Mouse (Mus musculus) olfactory bulb, adult 2 months (tissue): ENCODE measurements around the gene Calr4.

ENCODE experiments used
- CTCF ChIP-seq: fragments of 200-500 bp; IDR thresholded peaks from 2 replicates; pipeline ENCODE4 v1.5.1; 2012; ENCODE audit warnings: low read depth, mild to moderate bottlenecking, low read length, moderate library complexity; ENCODE audit not compliant: insufficient read depth
- POLR2A ChIP-seq: fragments of 200-500 bp; IDR thresholded peaks from 2 replicates; pipeline ENCODE4 v1.6.1; 2012; ENCODE audit warnings: mild to moderate bottlenecking, low read depth, low read length, moderate library complexity; ENCODE audit not compliant: insufficient read depth

DNA sequence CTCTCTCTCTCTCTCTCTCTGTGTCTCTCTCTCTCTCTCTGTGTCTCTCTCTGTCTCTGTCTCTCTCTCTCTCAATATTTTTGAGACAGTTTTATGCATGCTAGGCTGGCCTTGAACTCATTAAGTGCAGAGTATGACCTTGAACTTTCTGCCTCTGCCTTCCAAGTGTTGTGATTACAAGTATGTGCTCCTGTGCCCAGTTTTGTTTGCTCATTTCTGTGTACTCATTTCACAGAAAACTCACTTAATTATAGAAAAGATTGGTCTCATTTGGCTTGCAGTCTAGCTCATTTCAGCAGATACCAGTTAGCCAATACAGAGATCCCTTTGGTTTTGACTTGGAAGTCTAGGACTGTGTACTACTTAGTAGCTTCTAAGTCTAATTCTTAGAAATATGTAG lies 64.9 kb downstream of the Calr4 start:
- TF ChIP-seq CTCF (no peak), POLR2A (no peak)
